Mouse (Mus musculus): ENCODE measurements around the gene Soga1. TPM values are rescaled to one million over a fixed set of nuclear protein-coding genes. Genes with fewer than 3 reads are reported as not detected.

Soga1 gene
- 16.8 and 20.8 TPM in 2 replicates for polyA plus RNA-seq (2012; rRNA removed)

DNA sequence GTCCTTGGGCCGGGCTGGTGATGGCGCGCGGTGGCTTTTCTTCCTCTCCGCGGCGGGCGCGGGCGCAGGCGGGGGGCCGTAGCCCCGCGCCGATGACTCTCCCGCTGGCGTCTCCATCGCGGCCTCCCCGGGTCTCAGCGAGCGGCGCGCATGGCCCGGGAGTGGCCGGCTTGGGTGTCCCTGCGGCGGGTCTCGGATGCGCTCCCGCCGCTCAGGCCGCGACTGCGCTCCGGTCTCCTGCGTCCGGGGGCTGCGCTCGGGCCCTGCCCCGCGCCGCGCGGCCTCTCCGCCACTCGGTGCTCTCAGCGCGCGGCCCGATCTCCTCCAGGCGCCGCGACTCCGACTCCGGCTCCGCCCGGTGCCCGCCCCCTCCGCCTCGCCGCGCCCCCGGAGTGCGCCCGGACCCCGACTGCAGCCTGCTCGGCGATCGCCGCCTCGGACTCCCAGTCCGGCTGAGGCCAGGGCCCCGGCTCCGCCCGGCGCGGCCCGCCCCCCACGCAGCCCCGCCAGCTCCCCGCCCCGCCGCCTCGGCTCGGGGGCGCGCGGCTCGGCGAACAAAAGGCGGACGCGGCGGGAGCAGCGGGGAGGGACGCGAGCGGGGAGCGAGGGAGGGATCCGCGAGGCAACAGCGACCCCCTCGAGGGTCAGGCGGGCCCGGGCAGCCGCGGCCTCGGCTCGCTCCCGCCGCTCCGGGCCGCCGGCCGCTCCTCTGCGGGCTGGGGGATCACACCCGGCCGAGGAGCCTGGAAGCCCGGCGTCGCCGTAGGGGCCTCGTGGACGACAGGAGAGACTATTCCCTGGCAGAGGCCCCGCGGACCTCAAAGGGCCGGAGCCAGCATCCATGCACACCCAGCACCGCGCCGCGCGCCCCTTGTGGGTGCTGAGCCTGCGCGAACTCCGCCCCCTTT lies at the start of gene Soga1:
Gene Soga1, minus strand, starts transcription at position 462 of the 908 bp plus-strand sequence.

DNA sequence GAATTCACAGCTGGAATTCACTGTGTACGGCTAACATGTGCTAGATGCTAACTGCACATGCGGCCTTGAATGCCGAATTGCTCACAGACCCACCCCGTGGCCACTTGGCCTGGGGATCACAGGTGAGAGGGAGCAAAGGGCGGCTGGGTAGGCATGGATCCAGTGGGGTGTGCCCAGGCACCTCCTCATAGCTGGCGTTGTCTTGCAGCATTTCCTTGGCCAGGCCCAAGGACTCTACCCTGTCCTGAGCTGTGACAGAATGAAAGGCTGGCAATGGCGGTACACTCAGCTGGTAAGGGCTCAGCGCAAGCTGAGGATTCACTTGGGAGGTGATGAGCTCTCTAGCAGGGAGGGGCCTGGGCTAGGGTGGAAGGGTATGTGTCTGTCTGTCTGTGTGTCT lies 7.7 kb upstream of the Soga1 start, which contains the start of gene Tldc2:
Gene Tldc2, plus strand, starts transcription at position 260 of the 400 bp plus-strand sequence.

DNA sequence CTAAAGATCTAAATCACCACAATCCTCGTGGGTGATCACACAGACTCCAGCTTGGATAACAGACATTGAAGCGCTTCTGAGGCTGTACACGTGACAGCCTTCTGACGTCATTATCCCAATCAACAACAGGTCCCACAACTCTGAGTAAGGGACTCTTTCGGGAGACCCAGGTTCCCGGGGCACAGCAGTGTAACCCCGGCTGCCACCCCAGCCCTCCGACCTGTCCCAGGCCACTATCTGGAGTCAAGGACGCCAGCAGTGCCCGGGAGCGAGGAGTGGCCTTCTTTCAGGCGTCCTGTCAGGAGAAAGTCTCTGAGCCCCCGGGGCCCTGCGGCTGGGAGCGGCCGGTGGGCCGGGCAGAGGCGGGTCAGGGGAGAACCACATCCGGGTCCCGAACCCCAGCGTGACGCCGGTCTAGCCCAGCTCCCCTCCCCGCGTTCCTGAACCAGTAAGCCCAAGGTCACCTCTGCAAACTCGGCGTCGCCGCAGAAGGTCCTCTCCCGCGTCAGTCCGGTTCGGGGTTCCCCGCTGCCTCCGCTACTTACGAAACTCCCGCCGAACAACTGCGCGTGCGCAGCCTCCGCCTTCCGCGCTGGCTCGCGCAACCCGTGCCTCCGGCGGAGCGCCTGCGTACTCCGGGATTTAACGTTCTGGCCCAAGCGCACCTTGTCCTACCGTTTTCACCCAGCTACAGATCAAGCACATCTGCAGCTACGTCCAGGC lies 72.4 kb downstream of the Soga1 start, which contains the start of gene Dsn1:
Gene Dsn1, minus strand, starts transcription at position 644 of the 723 bp plus-strand sequence.

DNA sequence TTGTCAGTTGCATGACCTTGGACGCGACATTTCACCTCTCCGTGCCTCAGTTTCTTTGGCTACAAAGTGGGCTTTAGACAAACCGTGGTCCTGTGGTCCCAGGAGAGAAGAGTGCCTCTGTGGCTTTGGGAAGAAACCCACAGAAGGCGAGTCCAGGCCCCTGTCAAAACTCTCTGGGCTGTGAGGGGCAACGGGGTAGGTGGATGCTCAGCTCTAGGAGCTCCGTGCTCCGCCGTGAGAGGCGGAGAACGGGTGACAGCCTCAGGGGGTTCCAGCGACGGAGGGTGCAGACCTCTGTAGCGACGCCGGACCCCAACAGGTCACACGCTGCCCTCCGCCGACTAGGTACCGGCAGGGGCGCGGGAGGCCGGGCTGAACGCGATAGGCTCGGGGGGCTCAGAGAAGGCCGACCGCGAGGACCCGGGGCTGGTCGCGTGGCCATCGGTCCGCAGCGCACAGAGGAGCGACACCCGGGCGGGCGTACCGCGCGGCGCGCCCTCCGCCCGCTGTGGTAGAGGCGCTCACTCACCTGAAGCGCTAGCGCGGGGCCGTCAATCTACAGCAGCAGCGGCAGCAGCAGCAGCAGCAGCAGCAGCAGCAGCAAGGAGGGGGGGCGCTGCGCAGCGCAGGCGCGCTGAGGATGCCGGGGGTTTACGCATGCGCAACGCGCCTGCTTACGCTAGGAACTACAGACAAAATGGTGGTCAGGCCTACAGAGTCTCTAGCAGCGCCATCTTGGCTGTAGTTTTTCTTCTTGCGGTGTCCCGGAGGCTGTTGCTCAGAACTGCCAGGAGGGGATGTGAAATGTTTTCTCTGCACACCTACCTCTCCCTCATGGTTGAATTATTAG lies 87.4 kb downstream of the Soga1 start, which contains the start of gene Ndrg3:
Gene Ndrg3, minus strand, starts transcription at position 587 of the 850 bp plus-strand sequence.

Other genes starting within 250 kb of the Soga1 start
- gene Tgif2, start 239.2 kb downstream of the Soga1 start, polyA plus RNA-seq (2012; rRNA removed): 10.3 and 13.2 TPM in 2 replicates
- gene 4930518I15Rik, start 221.3 kb downstream of the Soga1 start, polyA plus RNA-seq (2012; rRNA removed): 3.6 and 4.4 TPM in 2 replicates
- 123 and 131 TPM in 2 replicates for gene Rab5if, start 216.1 kb downstream of the Soga1 start, polyA plus RNA-seq (2012; rRNA removed)
- gene Sla2, start 192.1 kb downstream of the Soga1 start, polyA plus RNA-seq (2012; rRNA removed): 0.07 and 0.08 TPM in 2 replicates
- gene Ndrg3, start 87.2 kb downstream of the Soga1 start, polyA plus RNA-seq (2012; rRNA removed): 226 and 247 TPM in 2 replicates
- 8.2 and 9.5 TPM in 2 replicates for gene Dsn1, start 72.1 kb downstream of the Soga1 start, polyA plus RNA-seq (2012; rRNA removed)
- 0.17 and 0.36 TPM in 2 replicates for gene Tldc2, start 7.8 kb upstream of the Soga1 start, polyA plus RNA-seq (2012; rRNA removed)
- gene Samhd1, start 56.0 kb upstream of the Soga1 start, polyA plus RNA-seq (2012; rRNA removed): 16.5 and 17.1 TPM in 2 replicates
- 6.2 and 6.9 TPM in 2 replicates for gene Rbl1, start 125.3 kb upstream of the Soga1 start, polyA plus RNA-seq (2012; rRNA removed)
- gene Rpn2, start 199.8 kb upstream of the Soga1 start, polyA plus RNA-seq (2012; rRNA removed): 180 and 183 TPM in 2 replicates
- 0.32 and 0.36 TPM in 2 replicates for gene Mroh8, start 200.3 kb upstream of the Soga1 start, polyA plus RNA-seq (2012; rRNA removed)